Mouse (Mus musculus) megakaryocyte-erythroid progenitor cell, adult 5-6 weeks (primary cell): ENCODE results near the gene Letm1. TPM values are rescaled to one million over a fixed set of nuclear protein-coding genes. Genes with fewer than 3 reads are reported as not detected.

ENCODE experiments used
- ATAC-seq: replicated peaks from 2 replicates; pipeline ENCODE4 v1.8.0; 2016; ENCODE audit warnings: mild to moderate bottlenecking, inconsistent platforms; ENCODE audit not compliant: severe bottlenecking, poor library complexity, low FRiP score, low TSS enrichment
- total RNA-seq, 2 experiments: library from RNA; stranded (forward) in 1 of 2; stranded (reverse) in 1 of 2; fragments of 200-1000, 215-1000 nt in 1 of 2; fragments of >200 nt in 1 of 2; fragmentation: Nextera tagmentation in 1 of 2; gene quantifications; 2 replicates each; pipeline ENCODE4 v1.2.3; 2014 to 2017

Letm1 gene
- total RNA-seq, 2 experiments from 2014 or later, result 21.0 to 23.1 TPM

- ATAC-seq, result no peak
These were observed 39.1 kb downstream of the Letm1 start for GRCm38 (mm10) chr5:33743481-33743880.

GRCm38 (mm10) chr5:33740548-33740947 lies 42.1 kb downstream of the Letm1 start:
- ATAC-seq, result no peak

- ATAC-seq, result no peak
These were observed 44.3 kb downstream of the Letm1 start for GRCm38 (mm10) chr5:33738341-33738740.

- ATAC-seq, result peak; percentile 67; the same call in 1 of the 2 replicates
These were observed 44.7 kb downstream of the Letm1 start for GRCm38 (mm10) chr5:33737903-33738321.

GRCm38 (mm10) chr5:33736230-33736629 lies 46.4 kb downstream of the Letm1 start:
- ATAC-seq, result no peak

- ATAC-seq, result no peak
These were observed 47.1 kb downstream of the Letm1 start for GRCm38 (mm10) chr5:33735412-33736092.

GRCm38 (mm10) chr5:33733837-33734236 lies 48.8 kb downstream of the Letm1 start:
- ATAC-seq, result no peak

- no peak for ATAC-seq
These were observed 51.6 kb downstream of the Letm1 start for GRCm38 (mm10) chr5:33731051-33731450.

GRCm38 (mm10) chr5:33730516-33730915 lies 52.1 kb downstream of the Letm1 start:
- ATAC-seq, result no peak

- no peak for ATAC-seq
These were observed 53.8 kb downstream of the Letm1 start for GRCm38 (mm10) chr5:33728841-33729240.

- no peak for ATAC-seq
These were observed 55.7 kb downstream of the Letm1 start for GRCm38 (mm10) chr5:33726891-33727290.

GRCm38 (mm10) chr5:33726081-33726647 lies 56.5 kb downstream of the Letm1 start:
- no peak for ATAC-seq

GRCm38 (mm10) chr5:33723641-33724465 lies 58.8 kb downstream of the Letm1 start:
- ATAC-seq, result no peak

GRCm38 (mm10) chr5:33723019-33723640 lies 59.5 kb downstream of the Letm1 start:
- no peak for ATAC-seq

- no peak for ATAC-seq
These were observed 60.2 kb downstream of the Letm1 start for GRCm38 (mm10) chr5:33722266-33723018.

GRCm38 (mm10) chr5:33721541-33722265 lies 60.9 kb downstream of the Letm1 start, which contains the start of gene Fgfr3:
Gene Fgfr3, plus strand, starts transcription at chr5:33721674.
- ATAC-seq, result no peak

GRCm38 (mm10) chr5:33720852-33721490 lies 61.6 kb downstream of the Letm1 start:
- no peak for ATAC-seq

- ATAC-seq, result no peak
These were observed 64.2 kb downstream of the Letm1 start for GRCm38 (mm10) chr5:33718460-33718859.
